Mouse (Mus musculus) frontal cortex, postnatal 14 days (tissue): Measurements from ENCODE around the gene Igsf8.
"Not testable (repeated sequence)": the region's sequence is repeated elsewhere in the genome, so short reads cannot be mapped to it uniquely, and the experiment has no call there.

Experiments
- DNase-seq, 2 experiments: peaks; one replicate each; pipeline ENCODE4 v3.0.0; 2022; ENCODE audit warnings: low spot score in 2 of 2

The Igsf8 gene

GRCm38 (mm10) chr1:172261477-172262078 lies at the start of gene Igsf8:
TSS of gene Igsf8 (plus strand) at chr1:172261641.
- DNase-seq: no peak

DNA sequence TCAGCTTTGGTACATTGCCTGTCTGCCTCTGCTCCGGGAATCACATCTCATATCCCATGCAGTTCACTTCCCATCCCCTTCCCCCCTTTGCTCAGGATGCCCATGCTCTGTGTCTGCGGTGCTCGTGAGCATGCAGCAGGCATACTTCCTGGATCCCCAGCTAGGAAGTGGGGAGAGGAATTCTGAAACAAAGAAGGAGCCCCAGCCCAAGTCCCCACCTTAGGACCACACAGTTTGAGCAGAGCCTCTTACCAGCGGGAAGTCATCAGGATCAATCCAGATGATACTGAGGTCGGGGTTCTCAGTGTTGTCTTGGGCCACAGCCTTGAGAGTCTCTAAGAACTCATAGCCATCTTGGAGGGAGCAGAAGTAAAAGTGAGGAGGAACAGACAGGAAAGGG lies 48.7 kb upstream of the Igsf8 start:
- DNase-seq: no peak

- no peak for DNase-seq
These were observed 47.7 kb upstream of the Igsf8 start for GRCm38 (mm10) chr1:172213771-172214170.

GRCm38 (mm10) chr1:172214748-172215147 lies 46.7 kb upstream of the Igsf8 start:
- DNase-seq: no peak

GRCm38 (mm10) chr1:172217148-172217547 lies 44.3 kb upstream of the Igsf8 start:
- peak; percentile 85 to 86 for DNase-seq

GRCm38 (mm10) chr1:172218164-172218910 lies 43.1 kb upstream of the Igsf8 start:
- DNase-seq: no peak

DNA sequence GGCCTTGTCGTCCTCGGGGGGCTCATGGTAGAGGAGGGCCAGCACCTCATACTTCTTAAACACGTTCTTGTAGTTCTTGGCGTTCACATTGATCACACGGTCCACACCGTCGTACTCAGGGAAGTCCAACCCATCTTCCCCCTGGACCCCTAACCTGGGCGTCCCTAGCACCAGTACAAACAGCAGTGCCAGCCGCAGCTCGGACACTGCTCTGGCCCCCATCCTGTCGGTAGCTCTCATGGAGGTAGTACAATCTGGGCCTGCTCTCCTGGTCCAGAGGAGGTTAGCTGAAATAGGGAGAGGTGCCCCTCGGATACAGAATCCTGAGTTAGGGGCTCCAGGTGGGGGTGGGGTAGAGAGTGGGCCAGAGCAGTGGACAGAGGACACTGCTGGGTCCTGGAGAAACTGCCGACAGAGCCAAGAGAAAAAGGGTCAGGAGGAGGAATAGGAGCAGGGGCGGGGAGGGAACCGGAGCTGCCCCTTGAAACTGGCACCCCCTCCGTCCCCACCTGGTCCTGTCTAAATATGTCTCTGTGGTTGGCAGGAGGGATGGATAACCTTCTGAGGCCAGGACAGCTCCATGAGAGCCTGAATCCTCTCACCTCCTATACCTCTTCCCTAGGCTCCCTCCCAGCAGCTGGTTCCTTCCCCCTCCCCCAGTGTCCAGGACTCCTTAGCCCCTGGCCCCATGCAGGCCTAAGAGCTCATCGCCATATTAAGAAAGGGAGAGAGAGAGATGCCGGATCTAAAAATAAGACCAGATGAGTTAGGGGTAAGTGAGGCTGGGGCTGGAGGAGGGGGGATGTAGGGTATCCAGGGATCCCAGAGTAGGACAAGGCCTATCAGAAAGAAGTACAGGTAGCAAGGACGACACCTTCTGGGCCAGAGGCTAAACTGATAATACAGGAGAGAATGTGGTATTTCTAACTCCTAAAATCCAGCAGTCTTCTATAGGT lies 41.7 kb upstream of the Igsf8 start, which contains the start of gene Casq1:
Gene Casq1 (minus strand): TSS at position 418 of the 956 bp plus-strand sequence.
- DNase-seq: no peak

DNA sequence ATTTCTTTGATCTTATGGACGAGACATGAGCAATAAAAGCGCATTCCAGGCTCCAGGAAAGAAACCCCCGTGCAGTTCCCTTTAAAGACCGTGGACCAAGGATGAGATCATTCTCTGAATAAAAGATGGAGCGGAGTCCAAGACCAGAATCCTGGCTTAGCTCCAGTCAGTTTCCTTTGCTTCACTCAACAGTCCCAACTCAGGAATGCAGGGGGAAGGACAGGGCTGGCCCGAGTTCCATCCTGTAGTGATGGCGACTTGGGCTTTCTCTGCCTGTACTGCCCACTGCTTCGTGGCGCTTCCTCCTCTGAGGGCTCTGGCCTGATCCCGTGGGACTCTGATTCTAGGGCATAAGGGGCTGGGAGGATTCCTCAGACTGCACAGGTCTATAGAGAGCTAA lies 41.0 kb upstream of the Igsf8 start:
- DNase-seq: no peak

DNA sequence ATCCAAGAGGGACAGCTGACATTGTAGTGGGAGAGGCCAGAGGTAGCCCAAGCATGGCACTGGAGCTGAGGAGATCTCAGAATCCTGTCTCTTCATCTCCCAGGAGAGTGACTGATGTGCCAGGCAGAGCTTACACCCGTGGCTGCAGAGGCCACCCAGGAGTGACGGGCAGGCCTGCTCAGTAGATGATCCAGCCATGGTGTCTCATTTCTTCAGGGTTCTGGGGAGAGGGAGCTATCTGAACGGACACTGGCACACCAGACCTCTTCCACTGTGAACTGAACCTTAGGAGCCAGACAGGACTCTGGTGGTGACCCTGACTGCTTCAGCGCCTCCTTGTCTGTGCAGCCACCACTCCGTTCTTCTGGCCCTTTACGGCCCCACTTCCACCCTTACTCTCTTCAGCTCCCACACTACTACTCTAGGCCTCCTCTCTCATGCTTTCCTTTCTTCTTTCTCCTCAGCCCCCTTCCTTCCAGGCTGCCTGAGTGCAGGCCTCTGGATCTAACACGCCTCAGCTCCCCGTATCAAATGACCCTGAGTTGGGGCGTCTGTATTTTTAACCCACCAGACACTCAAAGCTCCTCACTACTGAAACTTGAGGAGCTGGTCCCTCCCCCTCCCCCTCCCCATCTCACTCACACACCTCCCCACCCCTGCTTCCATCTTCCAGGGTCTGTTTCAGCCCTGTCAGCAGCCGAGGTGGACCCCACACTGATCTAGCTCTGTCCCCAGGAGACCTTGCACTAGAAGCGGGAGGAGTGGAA lies 40.0 kb upstream of the Igsf8 start:
- DNase-seq: no peak

- no peak for DNase-seq
These were observed 33.2 kb upstream of the Igsf8 start for GRCm38 (mm10) chr1:172228209-172228608.

DNA sequence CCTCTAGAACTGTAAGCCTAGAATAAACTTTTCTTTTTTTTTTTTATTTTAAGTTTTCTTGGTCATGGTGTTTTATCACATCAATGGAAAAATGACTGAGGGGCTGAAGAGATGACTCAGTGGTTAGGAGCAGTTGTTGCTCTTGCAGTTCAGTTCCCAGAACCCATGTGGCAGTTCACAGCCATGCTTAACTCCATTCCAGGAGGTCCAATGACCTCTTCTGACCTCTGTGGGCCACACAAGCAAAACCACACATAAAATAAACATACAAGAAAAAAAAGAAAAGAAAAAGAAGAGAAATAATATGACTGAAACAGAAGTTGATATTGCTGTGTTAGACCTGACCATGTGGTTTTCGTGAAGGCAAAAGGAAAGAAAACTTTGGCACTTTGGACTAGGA lies 32.2 kb upstream of the Igsf8 start:
- no peak for DNase-seq

- no peak for DNase-seq
These were observed 20.3 kb upstream of the Igsf8 start for GRCm38 (mm10) chr1:172240945-172241708.

- DNase-seq: no peak
These were observed 19.0 kb upstream of the Igsf8 start for GRCm38 (mm10) chr1:172242401-172242800.

- DNase-seq: no peak
These were observed 17.8 kb upstream of the Igsf8 start for GRCm38 (mm10) chr1:172243547-172244205.

DNA sequence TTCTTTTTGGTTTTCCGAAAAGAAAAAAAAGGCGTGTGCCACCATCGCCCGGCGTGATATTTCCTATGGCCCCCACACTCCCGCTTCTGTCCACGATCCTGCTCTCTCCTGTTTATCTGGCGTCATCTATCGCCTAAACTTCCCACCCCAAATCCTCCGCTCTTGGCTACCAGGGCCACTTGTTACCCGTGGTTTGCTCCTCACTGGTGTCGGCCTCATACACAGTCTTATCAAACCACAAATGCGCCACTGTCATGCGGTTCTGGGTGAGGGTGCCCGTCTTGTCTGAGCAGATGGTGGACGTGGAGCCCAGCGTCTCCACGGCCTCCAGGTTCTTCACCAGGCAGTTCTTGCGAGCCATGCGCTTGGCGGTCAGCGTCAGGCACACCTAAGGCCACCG lies 16.8 kb upstream of the Igsf8 start:
- not testable (repeated sequence) for DNase-seq

GRCm38 (mm10) chr1:172247216-172247615 lies 14.2 kb upstream of the Igsf8 start:
- DNase-seq: no peak

GRCm38 (mm10) chr1:172247679-172248078 lies 13.8 kb upstream of the Igsf8 start:
- DNase-seq: no peak

- DNase-seq: no peak
These were observed 3.1 kb upstream of the Igsf8 start, which contains the start of gene Atp1a4 for GRCm38 (mm10) chr1:172258314-172258713. TSS of gene Atp1a4 (minus strand) at chr1:172258414.

DNA sequence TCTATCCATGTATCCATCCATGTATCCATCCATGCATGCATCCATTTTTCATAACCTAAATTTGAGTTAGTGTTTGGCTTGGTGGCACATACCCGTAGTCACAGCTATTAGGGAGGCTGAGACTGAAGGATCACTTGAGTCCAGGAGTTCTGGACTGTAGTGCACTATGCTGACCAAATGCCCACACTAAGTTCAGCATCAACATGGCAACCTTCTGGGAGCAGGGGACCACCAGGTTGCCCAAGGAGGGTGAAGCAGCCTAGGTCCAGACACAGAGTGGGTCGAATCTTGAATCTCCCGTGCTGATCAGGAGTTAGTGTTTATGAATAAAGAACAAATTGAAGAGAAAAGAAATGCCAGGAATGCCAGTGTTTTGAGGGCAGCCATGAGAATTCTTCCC lies 9.8 kb downstream of the Igsf8 start:
- no peak for DNase-seq

DNA sequence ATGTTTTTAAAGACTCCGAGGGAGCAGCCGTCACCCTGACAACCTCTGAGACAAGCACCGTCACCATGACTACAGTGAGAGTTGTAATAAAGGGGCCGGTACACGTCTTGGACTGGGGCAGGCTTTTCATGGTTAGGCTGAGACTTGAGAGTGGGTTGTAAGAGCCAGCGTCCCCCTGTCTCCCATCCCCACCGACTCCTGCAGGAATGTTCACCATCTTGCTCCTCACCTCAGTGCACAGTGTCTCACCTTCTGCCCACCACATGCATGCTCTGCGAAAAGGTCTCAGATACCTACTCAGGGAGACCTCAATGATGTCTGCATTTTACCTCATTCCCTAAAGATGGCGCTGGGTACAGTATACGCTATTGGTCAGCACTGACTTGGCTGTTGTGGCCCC lies 10.3 kb downstream of the Igsf8 start:
- no peak for DNase-seq
